Mouse (Mus musculus) CH12.LX (cell line): Measurements from ENCODE around the gene Gm20388. TPM values are rescaled to one million over a fixed set of nuclear protein-coding genes. Genes with fewer than 3 reads are reported as not detected.

Source experiments
- DNase-seq: peaks from one replicate; pipeline ENCODE4 v3.0.0-alpha.2; 2013; ENCODE audit errors: extremely low read depth
- H3K27ac ChIP-seq: 2 replicates; pipeline ENCODE4 v1.5.1; 2012; ENCODE audit warnings: low read depth, mild to moderate bottlenecking, control low read depth, moderate library complexity; ENCODE audit not compliant: insufficient read depth
- H3K27me3 ChIP-seq: replicated peaks from 2 replicates; pipeline ENCODE3; 2012; ENCODE audit warnings: inconsistent platforms
- H3K36me3 ChIP-seq, 2 experiments: replicated peaks in 1 of 2; 2 replicates each; pipeline versions ENCODE3 to v1.6.1; 2012; ENCODE audit warnings: inconsistent platforms in 1 of 2, low read length in 1 of 2, mild to moderate bottlenecking in 1 of 2, mixed read lengths in 1 of 2, moderate library complexity in 1 of 2; ENCODE audit not compliant: control insufficient read depth in 1 of 2, insufficient read depth in 1 of 2
- H3K4me1 ChIP-seq, 2 experiments: 2 replicates each; pipeline ENCODE4 v1.6.1; 2012; ENCODE audit warnings: inconsistent platforms in 1 of 2, moderate library complexity in 1 of 2; ENCODE audit not compliant: insufficient read depth in 2 of 2, control insufficient read depth in 1 of 2
- H3K4me2 ChIP-seq: 2 replicates; pipeline ENCODE4 v1.6.1; 2012; ENCODE audit warnings: low read depth, mild to moderate bottlenecking, control low read depth; ENCODE audit not compliant: poor library complexity, insufficient read depth, severe bottlenecking
- H3K4me3 ChIP-seq, 3 experiments: fragments of 150-350 bp in 1 of 3; sonication (generic) in 1 of 3; replicated peaks in 1 of 3; 2 replicates each; pipeline versions ENCODE3 to v1.5.1; 2011 to 2012; ENCODE audit warnings: low read depth in 2 of 3, low read length in 2 of 3, mild to moderate bottlenecking in 2 of 3, moderate library complexity in 2 of 3, control low read depth in 1 of 3, improper control_type of control experiment in 1 of 3, inconsistent platforms in 1 of 3, mixed read lengths in 1 of 3; ENCODE audit not compliant: poor library complexity in 1 of 3
- H3K79me2 ChIP-seq: replicated peaks from 2 replicates; pipeline ENCODE4 v1.6.1; 2012; ENCODE audit warnings: mild to moderate bottlenecking, moderate library complexity; ENCODE audit not compliant: control insufficient read depth, poor library complexity, insufficient read depth, severe bottlenecking; ENCODE audit errors: extremely low read depth
- H3K9ac ChIP-seq: 2 replicates; pipeline ENCODE4 v1.6.1; 2012; ENCODE audit warnings: low read depth, mild to moderate bottlenecking, control low read depth, moderate library complexity; ENCODE audit not compliant: insufficient read depth
- H3K9me3 ChIP-seq: replicated peaks from 2 replicates; pipeline ENCODE3; 2012; ENCODE audit warnings: low read length, inconsistent platforms, mixed read lengths
- BHLHE40 ChIP-seq: IDR thresholded peaks from 2 replicates; pipeline ENCODE4 v1.6.1; 2011; ENCODE audit warnings: mild to moderate bottlenecking, low read depth, low read length, improper control_type of control experiment
- CHD1 ChIP-seq: IDR thresholded peaks from 2 replicates; pipeline ENCODE4 v1.6.1; 2012; ENCODE audit warnings: low read depth, low read length, improper control_type of control experiment, inconsistent platforms
- CHD2 ChIP-seq: IDR thresholded peaks from 2 replicates; pipeline ENCODE4 v1.6.1; 2011; ENCODE audit warnings: low read length, improper control_type of control experiment
- CTCF ChIP-seq, 2 experiments: IDR thresholded peaks in 1 of 2; conservative IDR thresholded peaks in 1 of 2; 2 replicates each; pipeline ENCODE4 v1.5.1; 2011 to 2012; ENCODE audit warnings: low read depth in 2 of 2, low read length in 2 of 2, improper control_type of control experiment in 1 of 2, inconsistent platforms in 1 of 2, mild to moderate bottlenecking in 1 of 2, moderate library complexity in 1 of 2
- EP300 ChIP-seq: IDR thresholded peaks from 2 replicates; pipeline ENCODE4 v1.6.1; 2011; ENCODE audit warnings: low read length, improper control_type of control experiment
- GABPA ChIP-seq: IDR thresholded peaks from 2 replicates; pipeline ENCODE4 v1.6.1; 2012; ENCODE audit warnings: low read depth, low read length, improper control_type of control experiment, inconsistent platforms; ENCODE audit not compliant: insufficient replicate concordance
- IRF4 ChIP-seq: IDR thresholded peaks from 2 replicates; pipeline ENCODE4 v1.6.1; 2014; ENCODE audit warnings: low read depth, mild to moderate bottlenecking, inconsistent platforms, low read length, improper control_type of control experiment
- JUN ChIP-seq: IDR thresholded peaks from 2 replicates; pipeline ENCODE4 v1.6.1; 2011; ENCODE audit warnings: low read depth, mild to moderate bottlenecking, low read length, improper control_type of control experiment, moderate library complexity; ENCODE audit not compliant: insufficient read depth
- KAT2A ChIP-seq: IDR thresholded peaks from 2 replicates; pipeline ENCODE4 v1.6.1; 2012; ENCODE audit warnings: low read length, improper control_type of control experiment, inconsistent platforms; ENCODE audit not compliant: insufficient replicate concordance
- MAFK ChIP-seq: IDR thresholded peaks from 2 replicates; pipeline ENCODE4 v1.6.1; 2011; ENCODE audit warnings: low read length, improper control_type of control experiment; ENCODE audit not compliant: insufficient replicate concordance
- MAX ChIP-seq: IDR thresholded peaks from 2 replicates; pipeline ENCODE4 v1.6.1; 2011; ENCODE audit warnings: low read length, improper control_type of control experiment
- MAZ ChIP-seq: IDR thresholded peaks from 2 replicates; pipeline ENCODE4 v1.6.1; 2012; ENCODE audit warnings: low read depth, mild to moderate bottlenecking, inconsistent platforms, low read length, improper control_type of control experiment, moderate library complexity
- MEF2A ChIP-seq: IDR thresholded peaks from 2 replicates; pipeline ENCODE4 v1.6.1; 2014; ENCODE audit warnings: low read depth, mild to moderate bottlenecking, inconsistent platforms, low read length, improper control_type of control experiment, borderline replicate concordance
- MXI1 ChIP-seq: IDR thresholded peaks from 2 replicates; pipeline ENCODE4 v1.6.1; 2011; ENCODE audit warnings: mild to moderate bottlenecking, low read depth, low read length, improper control_type of control experiment
- MYC ChIP-seq: IDR thresholded peaks from 2 replicates; pipeline ENCODE4 v1.6.1; 2011; ENCODE audit warnings: low read depth, mild to moderate bottlenecking, improper control_type of control experiment, low read length
- NRF1 ChIP-seq: IDR thresholded peaks from 2 replicates; pipeline ENCODE4 v1.6.1; 2014; ENCODE audit warnings: low read depth, mild to moderate bottlenecking, inconsistent platforms, low read length, improper control_type of control experiment, moderate library complexity
- PAX5 ChIP-seq: IDR thresholded peaks from 2 replicates; pipeline ENCODE4 v1.6.1; 2012; ENCODE audit warnings: low read length, inconsistent platforms, mixed read lengths
- POLR2A ChIP-seq: IDR thresholded peaks from 2 replicates; pipeline ENCODE4 v1.6.1; 2011; ENCODE audit warnings: low read depth, mild to moderate bottlenecking, improper control_type of control experiment, low read length
- POLR2AphosphoS2 ChIP-seq: IDR thresholded peaks from 2 replicates; pipeline ENCODE4 v1.6.1; 2011; ENCODE audit warnings: low read depth, low read length, improper control_type of control experiment
- RAD21 ChIP-seq: IDR thresholded peaks from 2 replicates; pipeline ENCODE4 v1.6.1; 2011; ENCODE audit warnings: low read depth, mild to moderate bottlenecking, low read length, improper control_type of control experiment, moderate library complexity
- RCOR1 ChIP-seq: conservative IDR thresholded peaks from 2 replicates; pipeline ENCODE4 v1.6.1; 2012; ENCODE audit warnings: low read depth, mild to moderate bottlenecking, inconsistent platforms, low read length, improper control_type of control experiment
- SIN3A ChIP-seq: IDR thresholded peaks from 2 replicates; pipeline ENCODE4 v1.6.1; 2012; ENCODE audit warnings: low read length, improper control_type of control experiment, inconsistent platforms
- SMC3 ChIP-seq: IDR thresholded peaks from 2 replicates; pipeline ENCODE4 v1.6.1; 2011; ENCODE audit warnings: low read depth, low read length, improper control_type of control experiment
- TCF12 ChIP-seq: IDR thresholded peaks from 2 replicates; pipeline ENCODE4 v1.6.1; 2014; ENCODE audit warnings: low read depth, mild to moderate bottlenecking, inconsistent platforms, low read length, improper control_type of control experiment
- UBTF ChIP-seq: IDR thresholded peaks from 2 replicates; pipeline ENCODE4 v1.6.1; 2012; ENCODE audit warnings: low read depth, mild to moderate bottlenecking, inconsistent platforms, low read length, improper control_type of control experiment, moderate library complexity
- USF2 ChIP-seq: conservative IDR thresholded peaks from 2 replicates; pipeline ENCODE4 v1.6.1; 2011; ENCODE audit warnings: low read depth, low read length, improper control_type of control experiment
- ZKSCAN1 ChIP-seq: IDR thresholded peaks from 2 replicates; pipeline ENCODE4 v1.6.1; 2012; ENCODE audit warnings: low read depth, inconsistent platforms, low read length, improper control_type of control experiment, borderline replicate concordance
- ZNF384 ChIP-seq: IDR thresholded peaks from 2 replicates; pipeline ENCODE4 v1.6.1; 2012; ENCODE audit warnings: low read depth, low read length, improper control_type of control experiment, inconsistent platforms
- dilution Hi-C: fragments of 300-500 bp; cut with MboI; formaldehyde crosslinking; loops from 2 replicates; pipeline ENCODE4 v1.14.3; 2020; ENCODE audit warnings: low sequenced_read_pairs; ENCODE audit not compliant: extremely low pct_unique_long_range_greater_than_20kb, extremely low pct_ligation_motif_present
- in situ Hi-C: fragments of 300-500 bp; cut with MboI; formaldehyde crosslinking; loops from 3 replicates; pipeline ENCODE4 v1.14.3; 2019; ENCODE audit warnings: low sequenced_read_pairs, low pct_ligation_motif_present, low pct_unique_long_range_greater_than_20kb, mixed read lengths
- polyA plus RNA-seq: library from polyadenylated mRNA; unstranded; fragments of >175 nt; gene quantifications from 2 replicates; pipeline ENCODE4 v1.2.1, GENCODE M21; 2012; ENCODE audit warnings: low read depth; ENCODE audit not compliant: insufficient read length
- total RNA-seq, 2 experiments: library from RNA; depleted of rRNA; stranded (reverse); fragments of 300-350 nt in 1 of 2; fragments of >200 nt in 1 of 2; gene quantifications; 2 replicates each; pipeline ENCODE4 v1.2.3; 2012 to 2014

The Gm20388 gene
- total and polyA plus RNA-seq, 3 experiments = 14.8 to 26.3 (median 22.2) TPM

DNA sequence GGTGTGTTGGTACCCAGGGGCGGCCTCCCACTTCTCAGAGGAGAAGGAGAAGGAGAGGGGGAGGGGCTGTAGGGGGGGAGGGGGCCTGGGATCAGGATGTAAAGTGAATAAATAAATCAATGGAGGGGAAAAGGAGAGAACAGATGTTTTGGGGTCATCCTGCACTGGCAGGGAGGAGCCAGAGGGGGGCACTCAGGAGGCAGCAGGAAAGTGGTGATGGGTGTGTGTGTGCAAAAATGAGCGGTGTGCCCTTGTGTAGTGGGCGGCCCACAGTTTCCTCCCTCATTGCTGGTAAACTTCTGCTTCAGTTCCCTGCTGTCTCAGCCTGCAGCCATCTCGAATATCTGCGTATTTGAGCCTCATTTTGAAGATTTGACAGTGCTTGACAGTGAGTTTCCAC lies 2224.9 kb downstream of the Gm20388 start:
- no peak overlapping the region for H3K27ac ChIP-seq
- TF ChIP-seq UBTF (no peak), PAX5 (no peak), RCOR1 (no peak), MAX (no peak), USF2 (no peak), EP300 (no peak), ZNF384 (no peak), POLR2A (no peak), MAZ (no peak), MXI1 (no peak), KAT2A (no peak), BHLHE40 (no peak), CTCF (conservative IDR thresholded peaks at IDR 0.05 in 1 of 2, IDR thresholded peaks at IDR 0.05 in 1 of 2; ENCODE audit: low read depth in 2 of 2, low read length in 2 of 2) (peak in 1 of 2 experiments; percentile 46; a peak in 2 of 4 replicates), RAD21 (peak; percentile 12; the same call in 1 of the 2 replicates), GABPA (no peak), SMC3 (peak; percentile 22; the same call in 1 of the 2 replicates), NRF1 (no peak), TCF12 (no peak), MYC (no peak), MAFK (no peak), JUN (no peak), CHD1 (no peak), POLR2AphosphoS2 (no peak)
- TF ChIP-seq, all 38 proteins: peak for 3
- DNase-seq = no peak

DNA sequence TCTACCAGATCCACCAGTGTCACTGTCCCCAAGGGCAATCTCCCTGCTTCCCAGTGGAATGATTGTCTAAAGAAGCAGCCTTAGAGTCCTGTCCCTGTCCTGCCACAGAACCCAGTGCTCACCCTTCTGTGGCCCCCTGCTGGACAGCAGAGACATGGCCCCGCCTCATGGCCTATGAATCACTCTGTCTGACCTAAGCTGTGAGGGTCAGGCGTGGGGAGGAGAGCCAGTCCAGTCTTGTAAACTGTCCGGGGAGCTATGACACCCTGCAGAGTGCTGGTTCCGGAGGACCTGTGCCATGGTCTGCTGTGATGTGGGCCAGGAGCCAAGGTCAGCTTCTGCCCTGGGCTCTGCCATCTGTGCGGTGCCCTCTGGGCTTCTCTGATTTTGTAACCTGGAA lies 2229.1 kb downstream of the Gm20388 start:
- dilution Hi-C loops = no loop called here
- H3K27ac ChIP-seq = no peak overlapping the region

More for the DNA sequence above, 2224.9 kb downstream of the Gm20388 start:
- dilution Hi-C loops = no loop called here
- no peaks in the 10 kb centered on the region for H3K79me2 ChIP-seq
- H3K4me3 ChIP-seq = no peak overlapping the region
- H3K9ac ChIP-seq = no peak overlapping the region
- H3K4me1 ChIP-seq = peaks cover 7 to 28% of the 10 kb centered on the region in 2 experiments
- H3K36me3 ChIP-seq = no peaks in the 10 kb centered on the region
- H3K4me2 ChIP-seq = no peak overlapping the region
- in situ Hi-C loops = no loop called here
- H3K9me3 ChIP-seq = peaks cover 1% of the 10 kb centered on the region
- peaks cover 28% of the 10 kb centered on the region for H3K27me3 ChIP-seq

More for the DNA sequence above, 2229.1 kb downstream of the Gm20388 start:
- H3K27me3 ChIP-seq = peaks cover 3% of the 10 kb centered on the region
- no peak overlapping the region for H3K4me2 ChIP-seq
- no peak for DNase-seq
- H3K79me2 ChIP-seq = no peaks in the 10 kb centered on the region
- no peak overlapping the region for H3K9ac ChIP-seq
- peaks cover 1% of the 10 kb centered on the region for H3K9me3 ChIP-seq
- peaks cover 9 to 35% of the 10 kb centered on the region in 2 experiments for H3K4me1 ChIP-seq
- no peak overlapping the region for H3K4me3 ChIP-seq
- TF ChIP-seq UBTF (no peak), IRF4 (no peak), MYC (0 out of 2 replicates have a peak, but pooled peaks have one; percentile 25), CHD1 (no peak), CHD2 (no peak), SIN3A (no peak), MEF2A (no peak), MAFK (no peak), RCOR1 (no peak), ZKSCAN1 (no peak), CTCF (conservative IDR thresholded peaks at IDR 0.05 in 1 of 2, IDR thresholded peaks at IDR 0.05 in 1 of 2; ENCODE audit: low read depth in 2 of 2, low read length in 2 of 2) (peak; percentile 52 to 80), RAD21 (peak; percentile 56), SMC3 (peak; percentile 89), MXI1 (no peak)
- no peaks in the 10 kb centered on the region for H3K36me3 ChIP-seq
- in situ Hi-C loops = no loop called here
